Mouse (Mus musculus) bone marrow, adult 2 months (tissue): ENCODE measurements around the gene Igsf9.

ENCODE experiments used
- CTCF ChIP-seq: fragments of 200-500 bp; IDR thresholded peaks from 2 replicates; pipeline ENCODE4 v1.5.1; 2011; ENCODE audit warnings: low read length, control low read depth; ENCODE audit not compliant: control insufficient read depth, insufficient read depth
- POLR2A ChIP-seq: fragments of 200-500 bp; IDR thresholded peaks from 2 replicates; pipeline ENCODE4 v1.6.1; 2011; ENCODE audit warnings: low read depth, mild to moderate bottlenecking, control low read depth, low read length, borderline replicate concordance; ENCODE audit not compliant: control insufficient read depth

DNA sequence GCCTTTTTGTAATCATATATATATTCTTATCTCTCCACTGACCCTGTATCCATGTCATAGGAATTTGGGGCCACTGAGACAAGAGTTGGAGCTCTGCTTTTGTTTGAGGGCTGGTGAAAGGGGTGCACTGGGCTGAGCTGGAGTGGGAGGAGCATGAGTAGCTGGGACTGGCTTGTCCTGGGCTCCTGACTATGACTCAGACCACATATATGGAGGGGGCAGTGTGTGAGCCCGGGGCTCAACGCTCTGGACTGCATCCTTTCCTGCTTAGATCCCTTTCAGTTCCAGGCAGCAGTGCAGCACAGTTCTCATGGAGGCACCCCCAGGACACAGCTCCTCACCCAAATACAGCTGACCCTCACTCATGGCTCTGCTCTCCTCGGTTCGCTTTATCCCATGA lies 64.5 kb downstream of the Igsf9 start:
- no peak for TF ChIP-seq CTCF
- no peak for TF ChIP-seq POLR2A
